Mouse (Mus musculus): ENCODE data around the gene Dexi.

DNA sequence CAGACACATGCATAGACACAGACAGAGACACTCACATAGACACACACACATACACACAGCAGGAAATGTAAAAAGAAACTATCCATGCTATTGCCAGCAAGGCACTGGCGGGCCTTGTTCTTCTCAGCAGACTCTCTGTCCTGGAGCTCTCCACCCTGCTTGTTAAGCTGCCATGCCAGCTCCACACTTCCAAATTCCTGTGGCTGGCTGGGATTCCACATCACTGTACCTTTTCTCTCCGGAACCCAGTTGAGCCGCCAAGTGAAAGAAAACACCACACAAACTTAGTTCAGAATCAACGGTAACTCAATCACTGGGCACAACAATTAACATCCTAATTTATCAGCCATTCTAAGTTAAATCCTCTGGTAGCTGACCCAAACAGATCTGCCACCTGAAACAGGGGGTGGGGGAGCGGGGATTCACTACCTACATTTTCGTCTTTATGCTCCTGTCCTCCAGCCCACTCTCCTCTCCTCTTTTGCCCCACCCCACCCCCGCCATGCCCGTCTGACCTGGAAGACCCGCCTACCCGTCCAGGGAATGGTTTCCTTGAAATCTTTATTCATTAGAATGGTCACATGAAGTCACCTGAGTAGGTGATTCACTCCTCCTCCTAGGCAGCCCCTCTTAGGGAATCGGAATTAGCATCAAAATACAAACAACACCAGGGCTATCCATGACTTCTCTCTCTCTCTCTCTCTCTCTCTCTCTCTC is 75.3 kb downstream of the Dexi start:
- TF ChIP-seq CTCF (IDR thresholded peaks at IDR 0.05; ENCODE audit: borderline replicate concordance, insufficient read depth, low read depth, low read length), result no peak
- TF ChIP-seq POLR2A (IDR thresholded peaks at IDR 0.05; ENCODE audit: borderline replicate concordance, insufficient read depth, low read length), result no peak

Measured in cerebellum, adult 2 months (tissue).